Mouse (Mus musculus) Patski (cell line): ENCODE measurements at regions not wholly inside any gene's neighbourhood (a gene's known extent, or its start where the extent isn't known, plus 50 kb on each side); places are given as distances from the start of the nearest gene placed in this dataset.

Experiments
- ATAC-seq: fragments of 100-300 bp; one replicate; pipeline ENCODE4 v1.8.0; 2021
- CTCF ChIA-PET: fragments of 350-600 bp; sonication (Branson Sonifier 250); formaldehyde crosslinking; loops from one replicate; lab custom pipeline; 2022; ENCODE audit warnings: inconsistent platforms; lab: Charles Lee
- POLR2A ChIA-PET: fragments of 350-600 bp; sonication (Branson Sonifier 250); formaldehyde crosslinking; loops from one replicate; lab custom pipeline; 2022; ENCODE audit warnings: antibody characterized with exemption, inconsistent platforms; lab: Charles Lee
- DNase-seq: peaks from one replicate; pipeline ENCODE4 v3.0.0-alpha.2; 2011; ENCODE audit warnings: low read depth, low spot score
- H3K27me3 ChIP-seq: fragments of 371-371 bp; one replicate; pipeline ENCODE4 v1.5.1; 2021
- CTCF ChIP-seq: fragments of 100-300 bp; IDR thresholded peaks from one replicate; pipeline ENCODE4 v1.5.1; 2021
- in situ Hi-C: fragments of 300-500 bp; cut with MboI; formaldehyde crosslinking; loops from 3 replicates; pipeline ENCODE4 v1.11.1; 2018; ENCODE audit warnings: low pct_unique_long_range_greater_than_20kb, mixed read lengths

- no peak for DNase-seq
- TF ChIP-seq CTCF, result no peak
- ATAC-seq, result no peak
- ChIA-PET CTCF (interaction anchor here (0.9 kb wide), 1 partner anchor 36 kb away, joined by 3 read pairs; no protein-coding TSS in a partner anchor), POLR2A (no interaction called here)
- H3K27me3 ChIP-seq, result peaks cover 45% of the 10 kb centered on the region
- in situ Hi-C loops, result no loop called here
Observed at GRCm38 (mm10) chrX:145758406-145758805, 253.4 kb upstream of the Amot start.

DNA sequence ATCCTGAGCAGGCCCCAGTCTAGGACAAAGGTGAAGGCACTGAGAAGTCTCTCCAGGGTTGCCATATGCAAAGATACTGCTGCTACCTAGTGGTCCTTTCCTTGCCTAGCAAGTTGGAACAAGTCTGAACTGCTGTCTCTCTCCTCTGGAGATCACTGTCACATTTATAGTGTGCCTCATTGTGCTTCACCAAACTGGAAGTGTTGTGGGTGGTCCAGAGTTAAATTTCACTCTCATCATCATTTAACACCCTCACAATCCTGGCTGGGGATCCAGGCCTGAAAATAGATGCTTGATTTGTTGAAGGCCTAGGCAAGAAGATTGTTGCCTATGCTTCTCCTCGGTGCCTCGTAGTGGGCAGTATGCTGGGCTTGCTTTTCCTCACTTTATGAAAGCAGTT lies 248.4 kb upstream of the Amot start:
- no peak for ATAC-seq
- ChIA-PET POLR2A (no interaction called here), CTCF (no interaction called here)
- in situ Hi-C loops, result no loop called here
- DNase-seq, result no peak
- TF ChIP-seq CTCF, result no peak
- peaks cover 14% of the 10 kb centered on the region for H3K27me3 ChIP-seq
